Mouse (Mus musculus) myocyte (in vitro differentiated cells): ENCODE results near the gene Otop2. TPM values are rescaled to one million over a fixed set of nuclear protein-coding genes. Genes with fewer than 3 reads are reported as not detected.

Experiments used
- H3K27me3 ChIP-seq: one replicate; pipeline ENCODE4 v1.6.1; 2011; ENCODE audit not compliant: control insufficient read depth, insufficient read depth, insufficient read length
- H3K36me3 ChIP-seq: one replicate; pipeline ENCODE4 v1.6.1; 2011; ENCODE audit not compliant: control insufficient read depth, insufficient read depth
- H3K4me2 ChIP-seq: one replicate; pipeline ENCODE4 v1.6.1; 2011; ENCODE audit warnings: low read depth, control low read depth
- H3K4me3 ChIP-seq: one replicate; pipeline ENCODE4 v1.5.1; 2011; ENCODE audit warnings: mild to moderate bottlenecking, control low read depth, moderate library complexity
- H3K79me2 ChIP-seq: one replicate; pipeline ENCODE4 v1.6.1; 2011; ENCODE audit not compliant: control insufficient read depth, insufficient read depth
- H3ac ChIP-seq: one replicate; pipeline ENCODE4 v1.6.1; 2011; ENCODE audit not compliant: control insufficient read depth, insufficient read length
- CEBPB ChIP-seq: IDR thresholded peaks from 2 replicates; pipeline ENCODE4 v1.6.1; 2011; ENCODE audit warnings: mild to moderate bottlenecking, moderate library complexity; ENCODE audit not compliant: poor library complexity, insufficient read depth, severe bottlenecking
- E2F4 ChIP-seq: IDR thresholded peaks from one replicate; pipeline ENCODE4 v1.6.1; 2011; ENCODE audit warnings: mild to moderate bottlenecking, control low read depth, moderate library complexity; ENCODE audit not compliant: insufficient read depth
- MAX ChIP-seq: IDR thresholded peaks from one replicate; pipeline ENCODE4 v1.6.1; 2011; ENCODE audit warnings: low read depth, mild to moderate bottlenecking, control low read depth
- MYOD1 ChIP-seq, 3 experiments: IDR thresholded peaks; one replicate each; pipeline ENCODE4 v1.6.1; 2011; ENCODE audit warnings: control low read depth in 2 of 3, low read depth in 2 of 3, mild to moderate bottlenecking in 2 of 3, moderate library complexity in 1 of 3; ENCODE audit not compliant: insufficient read length in 2 of 3, control insufficient read depth in 1 of 3
- MYOG ChIP-seq, 3 experiments: IDR thresholded peaks; one replicate each; pipeline ENCODE4 v1.6.1; 2011; ENCODE audit warnings: control low read depth in 2 of 3, low read depth in 2 of 3, mild to moderate bottlenecking in 2 of 3; ENCODE audit not compliant: insufficient read length in 2 of 3, control insufficient read depth in 1 of 3, insufficient read depth in 1 of 3
- POLR2A ChIP-seq: IDR thresholded peaks from one replicate; pipeline ENCODE4 v1.6.1; 2011; ENCODE audit warnings: low read depth, mild to moderate bottlenecking, control low read depth, moderate library complexity; ENCODE audit not compliant: insufficient read length
- POLR2AphosphoS2 ChIP-seq: IDR thresholded peaks from one replicate; pipeline ENCODE4 v1.6.1; 2011; ENCODE audit warnings: low read depth, control low read depth; ENCODE audit not compliant: insufficient read length
- REST ChIP-seq: IDR thresholded peaks from one replicate; pipeline ENCODE4 v1.6.1; 2011; ENCODE audit warnings: mild to moderate bottlenecking, control low read depth, moderate library complexity; ENCODE audit not compliant: insufficient read depth, insufficient read length
- SRF ChIP-seq: IDR thresholded peaks from one replicate; pipeline ENCODE4 v1.6.1; 2011; ENCODE audit warnings: low read depth; ENCODE audit not compliant: control insufficient read depth, insufficient read length
- TCF12 ChIP-seq: IDR thresholded peaks from one replicate; pipeline ENCODE4 v1.6.1; 2011; ENCODE audit warnings: mild to moderate bottlenecking, control low read depth; ENCODE audit not compliant: poor library complexity, insufficient read depth, severe bottlenecking
- TCF3 ChIP-seq: IDR thresholded peaks from one replicate; pipeline ENCODE4 v1.6.1; 2011; ENCODE audit warnings: low read depth, control low read depth; ENCODE audit not compliant: insufficient read length
- USF1 ChIP-seq: IDR thresholded peaks from one replicate; pipeline ENCODE4 v1.6.1; 2011; ENCODE audit warnings: low read depth, mild to moderate bottlenecking, control low read depth, moderate library complexity
- polyA plus RNA-seq: library from polyadenylated mRNA; unstranded; fragments of >200 nt; fragmentation: generic; extraction: Trizol; gene quantifications from one replicate; pipeline ENCODE4 v1.2.1, GENCODE M21; 2012; ENCODE audit warnings: missing spikeins

Otop2 gene
- polyA plus RNA-seq, 1 experiment = 0.01 TPM

- no peak overlapping the region for H3ac ChIP-seq
- no peaks in the 10 kb centered on the region for H3K79me2 ChIP-seq
- no peak overlapping the region for H3K4me2 ChIP-seq
- no peak for TF ChIP-seq MAX
- no peak for TF ChIP-seq CEBPB
- no peak for TF ChIP-seq MYOG (IDR thresholded peaks at IDR 0.05; ENCODE audit: control insufficient read depth in 1 of 3, insufficient read depth in 1 of 3, insufficient read length in 2 of 3, low read depth in 2 of 3)
- no peak for TF ChIP-seq USF1
- peaks cover 4% of the 10 kb centered on the region for H3K36me3 ChIP-seq
- H3K27me3 ChIP-seq = peaks cover 26% of the 10 kb centered on the region
- no peak overlapping the region for H3K4me3 ChIP-seq
Measured at GRCm38 (mm10) chr11:115345515-115345914, 38.6 kb downstream of the Otop2 start.

GRCm38 (mm10) chr11:115348681-115349248 lies 41.8 kb downstream of the Otop2 start:
- no peak overlapping the region for H3ac ChIP-seq
- TF ChIP-seq TCF3 (no peak), POLR2AphosphoS2 (no peak), MYOG (IDR thresholded peaks at IDR 0.05; ENCODE audit: control insufficient read depth in 1 of 3, insufficient read depth in 1 of 3, insufficient read length in 2 of 3, low read depth in 2 of 3) (no peak), POLR2A (no peak), USF1 (no peak), MYOD1 (IDR thresholded peaks at IDR 0.05; ENCODE audit: control insufficient read depth in 1 of 3, insufficient read length in 2 of 3, low read depth in 2 of 3) (no peak), TCF12 (no peak), MAX (no peak), CEBPB (no peak), E2F4 (no peak), REST (no peak), SRF (no peak)
- H3K27me3 ChIP-seq = peaks cover 9% of the 10 kb centered on the region
- H3K79me2 ChIP-seq = no peaks in the 10 kb centered on the region
- H3K4me2 ChIP-seq = no peak overlapping the region
- H3K36me3 ChIP-seq = peaks cover 11% of the 10 kb centered on the region
- no peak overlapping the region for H3K4me3 ChIP-seq

GRCm38 (mm10) chr11:115349976-115350375 lies 43.0 kb downstream of the Otop2 start:
- Histone ChIP-seq H3K4me2 (no peak overlapping the region), H3K4me3 (no peak overlapping the region), H3K27me3 (no peaks in the 10 kb centered on the region), H3ac (no peak overlapping the region), H3K79me2 (no peaks in the 10 kb centered on the region), H3K36me3 (peaks cover 15% of the 10 kb centered on the region)
- TF ChIP-seq POLR2AphosphoS2 (no peak), REST (no peak), MAX (no peak), TCF12 (no peak), TCF3 (no peak)

GRCm38 (mm10) chr11:115353375-115353774 lies 46.4 kb downstream of the Otop2 start:
- Histone ChIP-seq H3K36me3 (peaks cover 22% of the 10 kb centered on the region), H3K27me3 (no peaks in the 10 kb centered on the region), H3K4me3 (no peak overlapping the region), H3K79me2 (no peaks in the 10 kb centered on the region), H3ac (no peak overlapping the region), H3K4me2 (no peak overlapping the region)
- TF ChIP-seq MAX (no peak), MYOG (IDR thresholded peaks at IDR 0.05; ENCODE audit: control insufficient read depth in 1 of 3, insufficient read depth in 1 of 3, insufficient read length in 2 of 3, low read depth in 2 of 3) (no peak), POLR2A (no peak), E2F4 (no peak), CEBPB (no peak), SRF (no peak), USF1 (no peak), REST (no peak), TCF12 (no peak), MYOD1 (IDR thresholded peaks at IDR 0.05; ENCODE audit: control insufficient read depth in 1 of 3, insufficient read length in 2 of 3, low read depth in 2 of 3) (no peak), POLR2AphosphoS2 (no peak), TCF3 (no peak)

- H3K4me2 ChIP-seq = no peak overlapping the region
- H3K79me2 ChIP-seq = no peaks in the 10 kb centered on the region
- TF ChIP-seq MYOD1 (IDR thresholded peaks at IDR 0.05; ENCODE audit: control insufficient read depth in 1 of 3, insufficient read length in 2 of 3, low read depth in 2 of 3) = no peak
- TF ChIP-seq POLR2A = no peak
- TF ChIP-seq MAX = no peak
- no peak for TF ChIP-seq CEBPB
- no peak for TF ChIP-seq TCF12
- no peak for TF ChIP-seq REST
- no peak for TF ChIP-seq E2F4
- no peak for TF ChIP-seq USF1
- no peak for TF ChIP-seq MYOG (IDR thresholded peaks at IDR 0.05; ENCODE audit: control insufficient read depth in 1 of 3, insufficient read depth in 1 of 3, insufficient read length in 2 of 3, low read depth in 2 of 3)
- TF ChIP-seq SRF = no peak
- H3K27me3 ChIP-seq = no peaks in the 10 kb centered on the region
- H3K36me3 ChIP-seq = peaks cover 18% of the 10 kb centered on the region
- no peak overlapping the region for H3K4me3 ChIP-seq
- no peak overlapping the region for H3ac ChIP-seq
Measured at GRCm38 (mm10) chr11:115354183-115354582, 47.2 kb downstream of the Otop2 start.
